Mouse (Mus musculus) common myeloid progenitor, adult 5-6 weeks (primary cell): Measurements from ENCODE around the gene Scnn1b. TPM values are rescaled to one million over a fixed set of nuclear protein-coding genes. Genes with fewer than 3 reads are reported as not detected.

Experiments used
- ATAC-seq: replicated peaks from 2 replicates; pipeline ENCODE4 v1.8.0; 2016; ENCODE audit warnings: low read depth, mild to moderate bottlenecking, moderate TSS enrichment, inconsistent platforms; ENCODE audit not compliant: poor library complexity, severe bottlenecking
- total RNA-seq: library from RNA; stranded (forward); fragments of 200-1000, 187-1606 nt; gene quantifications from 2 replicates; pipeline ENCODE4 v1.2.3, GENCODE M21; 2017

The Scnn1b gene
- total RNA-seq, 1 experiment from 2014 or later = not detected

DNA sequence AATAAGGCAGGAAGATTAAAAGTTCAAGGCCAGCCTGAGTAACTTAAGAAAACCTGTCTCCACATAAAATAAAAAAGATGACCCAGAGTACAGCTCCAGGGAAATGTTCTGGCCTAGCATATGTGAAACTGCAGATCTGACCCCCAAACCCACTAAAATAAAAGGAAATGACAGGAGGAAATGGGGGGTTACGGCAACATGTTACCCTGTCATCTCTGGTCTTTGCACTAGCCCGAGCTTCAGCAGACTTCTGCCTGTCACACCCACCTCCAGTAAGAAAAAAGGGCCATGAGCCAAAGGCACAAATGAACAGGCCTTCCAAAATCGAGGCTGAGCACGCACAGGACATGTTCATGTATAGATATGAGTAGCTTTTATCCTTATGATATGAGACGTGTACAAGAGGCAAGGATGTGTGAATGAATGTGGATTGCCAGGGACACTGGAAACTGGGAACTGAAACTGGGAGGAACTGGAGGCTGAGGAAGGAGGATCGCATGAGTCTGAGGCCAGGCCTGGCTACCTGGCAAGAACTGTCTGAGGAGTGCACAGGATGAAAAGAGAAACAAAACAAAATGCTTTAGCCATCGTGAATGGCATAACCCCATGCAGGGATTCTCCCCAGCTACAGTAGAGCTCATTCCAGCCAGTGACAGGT lies 97.2 kb downstream of the Scnn1b start:
- ATAC-seq = peak; percentile 62

DNA sequence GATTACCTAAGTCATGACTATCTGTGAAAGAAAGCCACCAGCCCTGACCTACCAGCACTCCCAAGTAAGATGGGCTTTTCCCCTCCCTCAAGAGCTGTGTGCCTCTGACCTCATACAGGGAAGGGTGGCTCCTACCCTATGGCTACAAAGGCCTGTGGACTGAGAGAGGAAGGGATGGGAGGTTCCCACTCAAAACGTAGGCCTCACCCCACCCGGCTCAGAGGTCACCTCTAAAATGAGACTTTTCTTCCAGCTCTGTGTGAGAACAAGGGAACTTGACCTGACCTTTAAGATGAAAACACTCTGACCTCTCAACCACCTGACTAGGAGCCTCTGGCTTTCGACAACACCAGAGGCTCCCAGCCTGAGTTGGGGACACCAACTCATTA lies 97.7 kb downstream of the Scnn1b start:
- ATAC-seq = no peak

DNA sequence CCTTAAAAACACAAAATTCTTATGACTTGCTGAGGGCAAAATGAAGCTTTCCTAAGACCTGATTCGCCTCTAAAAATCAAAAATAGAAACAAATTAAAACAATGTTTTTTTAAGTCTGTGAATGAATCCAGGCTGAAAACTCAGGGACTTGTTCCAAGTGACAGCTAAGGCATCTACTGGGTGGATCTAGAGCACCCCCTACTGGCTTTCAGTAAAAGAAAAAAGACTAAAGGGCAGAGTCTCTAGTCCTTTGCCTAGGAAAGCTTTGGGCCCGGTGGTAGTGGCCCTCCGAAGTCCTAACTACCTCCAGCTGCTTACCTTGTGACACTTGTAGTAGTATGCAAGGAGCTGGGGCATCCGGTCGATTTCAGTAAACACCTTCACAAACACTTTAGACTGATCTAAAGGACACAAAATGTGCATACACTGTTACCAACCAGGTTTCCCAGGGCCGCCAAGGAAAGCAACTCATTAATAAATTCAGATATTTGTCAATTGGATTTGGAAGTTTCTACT lies 99.1 kb downstream of the Scnn1b start:
- ATAC-seq = peak; percentile 62

DNA sequence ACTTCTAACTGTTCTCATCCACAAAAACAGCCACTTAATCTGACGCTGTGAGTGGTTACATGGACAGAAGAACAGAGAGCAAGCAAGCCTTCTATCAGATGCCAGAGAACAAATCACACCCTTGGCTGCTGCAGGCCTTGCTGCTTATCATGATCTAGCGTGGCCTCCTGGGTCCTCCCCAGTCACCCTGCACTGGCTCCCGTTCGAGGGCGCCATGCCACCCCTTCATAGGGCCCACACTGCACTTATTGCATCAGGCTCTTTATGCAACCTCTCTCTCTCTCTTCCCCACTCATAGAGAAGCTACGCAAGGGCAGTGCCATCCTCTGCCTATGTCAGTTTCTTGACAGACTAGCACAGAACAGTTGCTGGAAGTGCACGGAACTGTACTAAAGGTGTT lies 101.3 kb downstream of the Scnn1b start:
- no peak for ATAC-seq

Other genes with a start within 250 kb of the Scnn1b start
- 8.4 and 11.1 TPM in 2 replicates for gene Usp31, start 157.8 kb upstream of the Scnn1b start, total RNA-seq
- gene Scnn1g, start 130.6 kb upstream of the Scnn1b start, total RNA-seq = not detected in 2 replicates
- 8.9 and 14.0 TPM in 2 replicates for gene Cog7, start 116.7 kb downstream of the Scnn1b start, total RNA-seq
- gene Gga2, start 156.2 kb downstream of the Scnn1b start, total RNA-seq = 15.4 and 16.4 TPM in 2 replicates
- gene Ubfd1, start 202.1 kb downstream of the Scnn1b start, total RNA-seq = 31.3 and 38.4 TPM in 2 replicates
- 5.1 and 9.6 TPM in 2 replicates for gene Ears2, start 202.2 kb downstream of the Scnn1b start, total RNA-seq
- gene Ndufab1, start 236.8 kb downstream of the Scnn1b start, total RNA-seq = 45.1 and 129 TPM in 2 replicates